Mouse (Mus musculus) thymus, adult 18-20 months (tissue): ENCODE results near the gene Fchsd2.
"Not testable (repeated sequence)": the region's sequence is repeated elsewhere in the genome, so short reads cannot be mapped to it uniquely, and the experiment has no call there.

Experiments
- DNase-seq, 2 experiments: peaks; one replicate each; pipeline ENCODE4 v3.0.0; 2022; ENCODE audit warnings: mixed read lengths in 2 of 2

Gene Fchsd2

GRCm38 (mm10) chr7:101114328-101114727 is 21.7 kb downstream of the Fchsd2 start:
- DNase-seq, result no peak

GRCm38 (mm10) chr7:101119391-101119790 is 26.7 kb downstream of the Fchsd2 start:
- DNase-seq, result no peak

- DNase-seq, result no peak
These were observed 31.1 kb downstream of the Fchsd2 start for GRCm38 (mm10) chr7:101123579-101124347.

- DNase-seq, result no peak
These were observed 35.1 kb downstream of the Fchsd2 start for GRCm38 (mm10) chr7:101127737-101128136.

GRCm38 (mm10) chr7:101128536-101128935 is 35.9 kb downstream of the Fchsd2 start:
- DNase-seq, result no peak

GRCm38 (mm10) chr7:101130646-101131045 is 38.0 kb downstream of the Fchsd2 start:
- no peak for DNase-seq

GRCm38 (mm10) chr7:101131281-101131680 is 38.6 kb downstream of the Fchsd2 start:
- DNase-seq, result no peak

- DNase-seq, result no peak
These were observed 40.9 kb downstream of the Fchsd2 start for GRCm38 (mm10) chr7:101133591-101133990.

- no peak for DNase-seq
These were observed 41.5 kb downstream of the Fchsd2 start for GRCm38 (mm10) chr7:101134117-101134516.

- no peak for DNase-seq
These were observed 46.2 kb downstream of the Fchsd2 start for GRCm38 (mm10) chr7:101138819-101139218.

GRCm38 (mm10) chr7:101142907-101143306 is 50.2 kb downstream of the Fchsd2 start:
- DNase-seq, result no peak

GRCm38 (mm10) chr7:101144222-101144621 is 51.6 kb downstream of the Fchsd2 start:
- no peak for DNase-seq

- DNase-seq, result no peak
These were observed 56.4 kb downstream of the Fchsd2 start for GRCm38 (mm10) chr7:101149039-101149438.

GRCm38 (mm10) chr7:101154883-101155282 is 62.2 kb downstream of the Fchsd2 start:
- not testable (repeated sequence) for DNase-seq

GRCm38 (mm10) chr7:101155284-101155683 is 62.6 kb downstream of the Fchsd2 start:
- no peak for DNase-seq

- DNase-seq, result no peak
These were observed 67.6 kb downstream of the Fchsd2 start for GRCm38 (mm10) chr7:101160266-101160665.

- no peak for DNase-seq
These were observed 70.1 kb downstream of the Fchsd2 start for GRCm38 (mm10) chr7:101162781-101163180.

- DNase-seq, result no peak
These were observed 71.2 kb downstream of the Fchsd2 start for GRCm38 (mm10) chr7:101163878-101164277.

- no peak for DNase-seq
These were observed 73.9 kb downstream of the Fchsd2 start for GRCm38 (mm10) chr7:101166568-101166967.

- no peak for DNase-seq
These were observed 77.8 kb downstream of the Fchsd2 start for GRCm38 (mm10) chr7:101170482-101170881.

GRCm38 (mm10) chr7:101171002-101171401 is 78.3 kb downstream of the Fchsd2 start:
- no peak for DNase-seq

- no peak for DNase-seq
These were observed 80.7 kb downstream of the Fchsd2 start for GRCm38 (mm10) chr7:101173331-101173730.

GRCm38 (mm10) chr7:101178751-101179150 is 86.1 kb downstream of the Fchsd2 start:
- no peak for DNase-seq

GRCm38 (mm10) chr7:101191326-101191969 is 98.8 kb downstream of the Fchsd2 start:
- no peak for DNase-seq
